Mouse (Mus musculus) heart, embryonic 11.5 days (tissue): ENCODE measurements around the gene Tie1. TPM values are rescaled to one million over a fixed set of nuclear protein-coding genes. Genes with fewer than 3 reads are reported as not detected.
"Not testable (repeated sequence)": the region's sequence is repeated elsewhere in the genome, so short reads cannot be mapped to it uniquely, and the experiment has no call there.

Experiments used
- ATAC-seq: fragments of 200-750 bp; cut with Nextera tagmentation; replicated peaks from 2 replicates; pipeline ENCODE4 v1.8.0; 2017; ENCODE audit warnings: moderate library complexity; ENCODE audit not compliant: insufficient number of reproducible peaks, low FRiP score, low TSS enrichment
- H3K27ac ChIP-seq: fragments of 300-500 bp; sonication (generic); 2 replicates; pipeline ENCODE4 v1.5.1; 2014; ENCODE audit warnings: mild to moderate bottlenecking, low read depth, low read length
- H3K27me3 ChIP-seq: fragments of 300-500 bp; sonication (generic); 2 replicates; pipeline ENCODE4 v1.6.1; 2014; ENCODE audit warnings: mild to moderate bottlenecking, low read length, mixed read lengths; ENCODE audit not compliant: control insufficient read depth, insufficient read depth
- H3K36me3 ChIP-seq: fragments of 300-500 bp; sonication (generic); 2 replicates; pipeline ENCODE4 v1.6.1; 2014; ENCODE audit warnings: mild to moderate bottlenecking, low read length, moderate library complexity, mixed read lengths; ENCODE audit not compliant: control insufficient read depth, insufficient read depth
- H3K4me1 ChIP-seq: fragments of 300-500 bp; sonication (generic); 2 replicates; pipeline ENCODE4 v1.6.1; 2014; ENCODE audit warnings: low read length; ENCODE audit not compliant: control insufficient read depth, insufficient read depth
- H3K4me2 ChIP-seq: fragments of 300-500 bp; sonication (generic); 2 replicates; pipeline ENCODE4 v1.6.1; 2014; ENCODE audit warnings: mild to moderate bottlenecking, moderate library complexity
- H3K4me3 ChIP-seq: fragments of 300-500 bp; sonication (generic); 2 replicates; pipeline ENCODE4 v1.5.1; 2014; ENCODE audit warnings: low read depth, low read length
- H3K9ac ChIP-seq: fragments of 300-500 bp; sonication (generic); 2 replicates; pipeline ENCODE4 v1.6.1; 2014; ENCODE audit warnings: mild to moderate bottlenecking, low read depth, low read length, moderate library complexity
- H3K9me3 ChIP-seq: fragments of 300-500 bp; sonication (generic); replicated peaks from 2 replicates; pipeline ENCODE4 v1.6.1; 2016; ENCODE audit warnings: low read length; ENCODE audit not compliant: control insufficient read depth
- WGBS: fragments of 180-500 bp; shearing (Covaris S2); extraction: QIAGEN DNeasy Blood & Tissue Kit; methylation state at CpG from one replicate; pipeline ENCODE4 v1.1.7; 2014; ENCODE audit not compliant: insufficient replicate concordance; 5-methylcytosine and 5-hydroxymethylcytosine counted together
- polyA plus RNA-seq: library from polyadenylated mRNA; unstranded; fragments of >200 nt; fragmentation: Nextera tagmentation; extraction: Ambion mirVana; gene quantifications from 2 replicates; pipeline ENCODE4 v1.2.1, GENCODE M21; 2014

Gene Tie1
- polyA plus RNA-seq, 1 experiment from 2014 or later = 34.6 TPM

DNA sequence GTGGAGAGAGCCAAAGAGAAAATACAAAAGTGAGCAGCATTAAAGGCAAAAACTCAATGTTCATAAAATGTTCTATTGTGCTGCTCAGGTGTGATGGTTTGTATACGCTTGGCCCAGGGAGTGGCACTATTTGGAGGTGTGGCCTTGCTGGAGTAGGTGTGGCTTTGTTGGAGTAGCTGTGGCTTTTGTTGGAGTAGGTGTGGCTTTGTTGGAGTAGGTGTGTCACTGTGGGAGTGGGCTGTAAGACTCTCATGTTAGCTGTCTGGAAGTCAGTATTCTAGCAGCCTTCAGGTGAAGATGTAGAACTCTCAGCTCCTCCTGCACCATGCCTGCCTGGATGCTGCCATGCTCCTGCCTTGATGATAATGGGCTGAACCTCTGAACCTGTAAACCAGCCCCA, 17.3 kb upstream of the Tie1 start:
- 86% methylated on average over 1 of the region's 1 CpGs for WGBS
- H3K36me3 ChIP-seq, H3K27me3 ChIP-seq, H3K4me2 ChIP-seq, H3K4me3 ChIP-seq, ATAC-seq, H3K4me1 ChIP-seq, H3K9me3 ChIP-seq, H3K27ac ChIP-seq, H3K9ac ChIP-seq: not testable (repeated sequence)

DNA sequence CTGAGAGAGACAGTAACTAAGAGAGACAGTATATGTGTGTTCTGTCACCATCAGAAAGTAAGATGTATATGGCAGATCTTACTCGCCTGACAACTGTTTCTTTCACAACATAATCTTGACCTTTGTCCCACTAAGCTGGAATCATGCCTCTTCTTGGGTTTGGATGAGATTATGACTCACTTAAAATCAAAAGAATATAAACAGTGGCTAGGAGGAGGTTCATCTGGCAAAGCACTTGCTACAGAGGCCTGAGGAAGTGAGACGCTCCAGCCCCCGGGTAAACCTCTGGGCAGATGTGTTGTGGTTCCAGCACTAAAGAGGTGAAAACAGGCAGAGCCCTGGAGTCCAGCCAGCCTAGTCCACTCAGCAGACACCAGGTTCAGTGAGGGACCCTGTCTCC, 15.7 kb upstream of the Tie1 start:
- no peak overlapping the region for H3K27ac ChIP-seq
- no peaks in the 10 kb centered on the region for H3K4me1 ChIP-seq
- H3K27me3 ChIP-seq = no peaks in the 10 kb centered on the region
- no peak for ATAC-seq
- no peak overlapping the region for H3K9ac ChIP-seq
- H3K4me3 ChIP-seq = no peak overlapping the region
- no peaks in the 10 kb centered on the region for H3K9me3 ChIP-seq
- WGBS = 69% methylated on average over 3 of the region's 3 CpGs
- H3K36me3 ChIP-seq = no peaks in the 10 kb centered on the region
- no peak overlapping the region for H3K4me2 ChIP-seq

DNA sequence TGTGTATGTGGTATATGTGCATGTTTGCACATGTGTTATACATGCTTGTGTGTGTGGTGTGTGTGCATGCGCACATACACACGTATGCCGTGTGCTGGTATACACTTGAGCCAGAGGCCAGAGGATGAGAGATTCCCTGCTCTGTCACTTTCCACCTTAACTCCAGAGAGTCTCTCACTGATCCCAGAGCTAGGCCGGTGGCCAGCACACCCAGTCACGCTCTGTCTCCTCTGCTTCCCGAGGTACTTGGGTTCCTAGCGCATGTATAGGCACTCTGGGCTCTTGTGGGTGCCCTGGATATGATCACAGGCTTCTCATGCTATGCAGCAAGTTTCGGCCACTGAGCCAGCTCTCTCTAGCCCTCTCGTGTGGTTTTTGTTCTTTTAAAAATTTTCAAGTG, 10.9 kb upstream of the Tie1 start:
- Histone ChIP-seq H3K4me1 (no peaks in the 10 kb centered on the region), H3K27ac (no peak overlapping the region), H3K9ac (no peak overlapping the region), H3K9me3 (no peaks in the 10 kb centered on the region), H3K4me3 (no peak overlapping the region), H3K27me3 (no peaks in the 10 kb centered on the region), H3K4me2 (no peak overlapping the region), H3K36me3 (no peaks in the 10 kb centered on the region)
- no peak for ATAC-seq
- WGBS = 72% methylated on average over 9 of the region's 9 CpGs

DNA sequence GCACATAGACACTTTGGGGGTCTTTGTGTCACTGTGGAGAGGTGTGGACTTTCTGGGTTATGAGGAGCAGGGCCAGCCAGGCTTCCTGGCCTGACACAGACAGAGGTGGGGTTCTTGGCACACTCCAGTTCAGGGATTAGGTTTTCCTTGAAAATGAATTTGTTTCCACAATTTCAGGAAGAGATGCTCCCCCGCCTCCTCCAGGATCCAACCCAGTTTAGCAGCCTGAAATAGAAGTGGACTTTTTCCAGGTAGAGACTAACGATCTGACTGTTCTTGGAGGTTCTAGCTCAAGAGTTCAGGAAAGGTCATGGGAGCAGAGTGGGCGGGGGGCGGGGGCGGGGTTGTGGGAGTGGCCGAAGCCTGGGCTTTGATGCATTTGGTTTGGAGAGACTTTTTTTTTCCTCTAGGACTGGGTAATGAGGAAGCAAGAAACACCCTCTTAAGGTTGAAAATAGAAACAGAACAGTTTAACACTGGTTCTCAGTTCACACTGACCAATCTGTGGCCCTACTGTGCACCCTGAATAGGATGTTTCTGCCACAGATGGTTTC, 10.4 kb upstream of the Tie1 start:
- ATAC-seq = no peak
- H3K9me3 ChIP-seq = no peaks in the 10 kb centered on the region
- no peak overlapping the region for H3K4me2 ChIP-seq

DNA sequence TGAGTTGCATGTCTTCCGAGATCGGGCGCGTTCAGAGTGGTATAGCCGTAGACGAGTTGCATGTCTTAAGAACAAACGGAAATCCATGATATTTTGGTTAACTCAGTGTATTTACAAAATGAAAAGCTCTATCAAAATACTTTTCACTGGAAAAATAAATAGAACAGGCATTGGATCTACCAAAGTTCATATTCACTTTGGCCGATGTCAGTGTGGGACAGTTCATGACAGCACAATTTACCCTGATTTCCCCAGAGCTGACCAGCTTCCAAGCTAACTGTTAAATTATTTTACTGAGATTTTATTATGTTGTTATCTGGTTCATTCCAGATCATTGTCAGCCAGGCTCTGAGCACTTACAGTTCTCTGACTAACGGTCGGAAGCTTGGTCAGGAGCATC, 600 bp upstream of the Tie1 start:
- Histone ChIP-seq H3K9me3 (no peaks in the 10 kb centered on the region), H3K4me1 (no peaks in the 10 kb centered on the region; the same call in 1 of the 2 replicates), H3K27me3 (no peaks in the 10 kb centered on the region), H3K4me2 (no peak overlapping the region), H3K9ac (no peak overlapping the region), H3K4me3 (no peak overlapping the region), H3K27ac (peak overlapping the region; percentile 22; the same call in 1 of the 2 replicates), H3K36me3 (no peaks in the 10 kb centered on the region)
- WGBS = 81% methylated on average over 10 of the region's 10 CpGs
- ATAC-seq = no peak

More for the DNA sequence above, 10.4 kb upstream of the Tie1 start:
- H3K4me1 ChIP-seq = no peaks in the 10 kb centered on the region
- H3K4me3 ChIP-seq = no peak overlapping the region
- H3K36me3 ChIP-seq = no peaks in the 10 kb centered on the region
- H3K27ac ChIP-seq = no peak overlapping the region
- 53% methylated on average over 6 of the region's 6 CpGs for WGBS
- H3K27me3 ChIP-seq = no peaks in the 10 kb centered on the region
- H3K9ac ChIP-seq = no peak overlapping the region

DNA sequence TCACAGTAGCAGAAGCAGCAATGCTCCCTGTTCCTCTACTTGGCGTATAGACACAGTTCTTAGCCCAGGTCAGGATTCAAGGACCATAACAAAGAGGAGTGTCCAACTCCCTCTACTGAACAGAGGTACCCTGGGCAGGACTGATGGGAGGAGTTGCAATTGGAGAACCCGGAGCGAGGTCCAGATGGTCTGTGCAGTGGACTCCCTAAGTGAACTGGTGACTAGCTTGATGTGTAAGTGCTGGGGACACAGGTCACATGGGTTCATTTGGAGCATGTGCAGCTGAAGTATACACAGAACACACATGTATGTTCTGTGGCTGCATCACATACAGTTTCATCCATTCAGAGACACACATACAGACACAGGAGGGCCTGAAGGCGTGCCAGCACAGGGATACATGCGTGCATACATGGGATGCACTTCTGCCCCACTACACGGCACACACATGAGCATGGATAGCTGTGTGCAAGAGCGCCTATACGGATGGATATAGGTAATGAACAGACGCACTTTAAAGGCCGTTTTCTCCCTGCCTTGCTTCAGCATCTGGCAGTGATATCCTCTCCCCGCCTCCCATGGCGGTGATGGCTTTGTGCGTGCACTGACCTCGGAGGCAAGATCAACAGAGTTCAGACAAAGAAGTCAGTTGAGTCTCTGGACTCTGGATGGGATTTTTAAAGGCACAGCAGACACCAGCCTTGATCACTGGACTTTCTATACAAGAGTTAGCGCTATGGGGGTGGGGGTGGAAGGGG, 12.9 kb downstream of the Tie1 start:
- no peak for ATAC-seq
- H3K9me3 ChIP-seq = no peaks in the 10 kb centered on the region
- H3K9ac ChIP-seq = no peak overlapping the region
- H3K4me3 ChIP-seq = no peak overlapping the region
- H3K4me2 ChIP-seq = no peak overlapping the region
- H3K27ac ChIP-seq = no peak overlapping the region
- H3K4me1 ChIP-seq = no peaks in the 10 kb centered on the region
- WGBS = 70% methylated on average over 15 of the region's 15 CpGs
- H3K36me3 ChIP-seq = no peaks in the 10 kb centered on the region
- H3K27me3 ChIP-seq = no peaks in the 10 kb centered on the region

DNA sequence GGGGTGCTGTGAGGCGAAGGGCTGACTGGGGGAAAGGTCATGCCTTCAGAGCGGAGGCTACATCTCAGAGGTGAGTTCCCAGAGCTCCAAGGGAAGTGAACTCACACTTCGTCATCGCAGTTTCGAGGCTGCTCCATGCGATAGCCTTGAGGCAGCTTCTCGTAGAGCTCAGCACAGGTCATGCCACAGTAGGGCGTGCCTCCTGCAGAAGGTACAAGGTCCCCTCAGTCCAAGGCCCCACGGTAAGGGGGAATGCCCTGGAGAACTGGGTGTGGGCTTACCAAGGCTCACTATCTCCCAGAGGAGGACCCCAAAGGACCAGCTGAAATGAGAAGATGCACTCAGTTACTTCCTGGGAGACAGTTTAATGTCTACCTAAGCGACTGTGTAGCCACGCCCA, 17.2 kb downstream of the Tie1 start:
- Histone ChIP-seq H3K9me3 (no peaks in the 10 kb centered on the region), H3K36me3 (no peaks in the 10 kb centered on the region), H3K27me3 (no peaks in the 10 kb centered on the region), H3K9ac (no peak overlapping the region), H3K4me2 (no peak overlapping the region), H3K4me1 (no peaks in the 10 kb centered on the region), H3K4me3 (no peak overlapping the region), H3K27ac (no peak overlapping the region)
- WGBS = 81% methylated on average over 11 of the region's 11 CpGs
- no peak for ATAC-seq

DNA sequence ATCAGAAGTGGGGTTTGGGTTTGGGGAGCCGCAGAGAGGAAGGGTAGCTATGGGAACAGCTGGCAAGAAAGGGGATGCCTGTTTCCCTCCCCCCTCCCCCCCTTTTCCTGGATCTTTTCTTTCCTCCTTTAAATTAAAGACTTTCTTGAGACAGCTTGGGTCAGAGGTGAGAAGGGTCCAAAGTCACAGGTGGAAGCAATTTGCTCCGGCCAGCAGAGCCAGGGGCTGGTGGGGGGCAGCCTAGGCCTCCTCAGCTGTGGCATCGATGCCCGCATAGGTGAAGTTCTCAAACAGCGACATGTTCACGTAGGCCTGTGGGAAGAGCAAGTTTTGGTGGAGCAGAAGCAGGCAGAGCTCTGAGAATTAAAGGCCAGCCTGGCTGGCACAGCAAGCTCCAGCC, 18.6 kb downstream of the Tie1 start:
- no peak for ATAC-seq
- WGBS = 86% methylated on average over 6 of the region's 6 CpGs
- Histone ChIP-seq H3K9ac (no peak overlapping the region), H3K36me3 (no peaks in the 10 kb centered on the region), H3K9me3 (no peaks in the 10 kb centered on the region), H3K4me3 (no peak overlapping the region), H3K27ac (no peak overlapping the region), H3K27me3 (no peaks in the 10 kb centered on the region), H3K4me2 (no peak overlapping the region), H3K4me1 (no peaks in the 10 kb centered on the region)

DNA sequence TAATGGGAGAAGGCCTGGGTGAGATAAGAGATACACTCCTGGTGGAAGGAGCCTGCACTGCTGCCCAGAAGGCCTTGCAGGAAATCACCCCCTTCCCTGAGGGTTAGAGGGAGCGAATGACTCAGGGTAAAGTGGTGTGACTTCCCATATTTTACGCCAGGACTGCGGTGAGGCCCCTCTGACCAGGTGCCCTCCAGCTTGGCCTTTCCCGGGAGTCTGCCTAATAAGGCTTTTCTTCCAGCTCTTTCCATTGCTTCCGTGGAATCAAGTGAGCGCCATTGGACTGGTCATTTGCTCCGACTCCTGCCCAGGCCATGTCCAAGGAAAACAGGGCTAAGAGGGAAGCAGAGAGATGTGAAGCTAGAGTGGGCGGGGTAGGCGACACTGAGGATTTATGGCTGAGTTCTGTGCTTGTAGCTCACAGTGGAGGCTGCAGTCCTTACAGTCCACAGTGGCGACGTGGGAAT, 24.1 kb downstream of the Tie1 start:
- no peak overlapping the region for H3K9ac ChIP-seq
- peak overlapping the region; percentile 62; the same call in 1 of the 2 replicates for H3K27ac ChIP-seq
- H3K4me2 ChIP-seq = no peak overlapping the region

More for the DNA sequence above, 24.1 kb downstream of the Tie1 start:
- Histone ChIP-seq H3K27me3 (no peaks in the 10 kb centered on the region), H3K9me3 (no peaks in the 10 kb centered on the region), H3K36me3 (no peaks in the 10 kb centered on the region), H3K4me3 (no peak overlapping the region), H3K4me1 (no peaks in the 10 kb centered on the region)
- no peak; the same call in 1 of the 2 replicates for ATAC-seq
- 32% methylated on average over 11 of the region's 11 CpGs for WGBS
